Mouse (Mus musculus) frontal cortex, postnatal 25 days (tissue): ENCODE results near the gene Alkbh4.
A peak's percentile ranks its signal among the peaks of the same experiment; 100 is the strongest.
"Not testable (repeated sequence)": the region's sequence is repeated elsewhere in the genome, so short reads cannot be mapped to it uniquely, and the experiment has no call there.

Experiments
- DNase-seq, 2 experiments: peaks; one replicate each; pipeline ENCODE4 v3.0.0; 2022; ENCODE audit warnings: low spot score in 2 of 2

The Alkbh4 gene

GRCm38 (mm10) chr5:136143161-136143755, 7.3 kb downstream of the Alkbh4 start:
- no peak for DNase-seq

- DNase-seq: no peak
Measured at GRCm38 (mm10) chr5:136144606-136145430, 8.9 kb downstream of the Alkbh4 start.

GRCm38 (mm10) chr5:136146936-136147335, 11.0 kb downstream of the Alkbh4 start:
- DNase-seq: no peak

- no peak for DNase-seq
Measured at GRCm38 (mm10) chr5:136147704-136148103, 11.8 kb downstream of the Alkbh4 start.

GRCm38 (mm10) chr5:136149134-136149576, 13.2 kb downstream of the Alkbh4 start:
- DNase-seq: not testable (repeated sequence)

DNA sequence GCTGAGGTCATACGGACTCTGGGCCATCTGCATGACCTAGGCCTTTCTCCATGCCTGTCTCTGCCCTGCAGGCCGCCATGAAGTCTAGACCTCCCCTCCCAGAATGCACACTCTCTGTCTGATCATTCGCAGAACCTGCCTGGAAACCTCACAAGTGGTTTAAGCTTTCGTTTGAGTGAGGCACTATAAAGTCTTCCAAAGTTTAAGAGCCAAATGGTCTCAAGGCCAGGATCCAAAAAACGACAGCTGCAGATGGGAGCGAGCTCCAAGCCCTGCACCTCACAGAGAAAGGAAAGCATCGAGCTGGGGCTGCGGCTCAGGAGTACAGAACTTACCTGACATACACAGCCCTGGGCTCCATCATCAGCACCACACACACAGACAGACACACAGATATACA, 16.4 kb downstream of the Alkbh4 start:
- DNase-seq: no peak

DNA sequence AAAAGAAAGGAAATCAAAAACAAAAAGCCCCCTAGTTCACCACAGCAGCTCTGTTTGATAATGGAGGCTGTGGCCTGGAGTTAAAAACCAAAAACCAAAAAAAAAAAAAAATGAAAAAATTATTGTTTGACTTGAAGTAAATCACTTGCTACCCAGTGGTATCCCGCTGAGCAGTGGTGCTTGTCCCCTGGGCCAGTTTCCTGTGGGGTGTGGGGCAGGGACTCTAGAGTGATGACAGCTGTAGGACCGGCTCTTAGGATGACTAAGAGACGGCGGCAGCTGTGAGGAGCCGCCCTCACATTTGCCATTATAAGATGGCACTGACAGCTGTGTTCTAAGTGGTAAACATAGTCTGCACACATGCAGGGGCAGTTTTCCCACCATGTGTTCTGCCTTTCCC, 19.5 kb downstream of the Alkbh4 start:
- DNase-seq: no peak

DNA sequence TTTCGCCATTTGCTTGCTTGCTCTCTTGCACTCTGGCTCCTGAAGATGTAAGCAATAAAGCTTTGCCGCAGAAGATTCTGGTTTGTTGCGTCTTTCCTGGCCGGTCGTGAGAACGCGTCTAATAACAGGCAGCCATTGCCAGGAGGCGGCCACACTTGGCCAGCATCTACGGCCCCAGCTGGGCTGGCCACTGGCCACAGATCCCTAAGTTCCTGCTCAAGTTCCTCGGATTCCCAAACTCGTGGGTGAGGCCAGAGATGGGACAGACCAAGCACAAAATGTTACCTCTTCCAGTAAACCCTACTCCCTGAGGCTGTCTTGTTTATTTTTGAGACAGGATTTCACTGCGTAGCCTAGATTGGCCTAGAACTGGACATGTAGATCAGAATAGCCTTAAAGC, 24.1 kb downstream of the Alkbh4 start:
- DNase-seq: not testable (repeated sequence)

- DNase-seq: no peak
Measured at GRCm38 (mm10) chr5:136163807-136164474, 28.0 kb downstream of the Alkbh4 start.

GRCm38 (mm10) chr5:136165246-136165645, 29.3 kb downstream of the Alkbh4 start:
- no peak for DNase-seq

- no peak for DNase-seq
Measured at GRCm38 (mm10) chr5:136167296-136167695, 31.4 kb downstream of the Alkbh4 start.

DNA sequence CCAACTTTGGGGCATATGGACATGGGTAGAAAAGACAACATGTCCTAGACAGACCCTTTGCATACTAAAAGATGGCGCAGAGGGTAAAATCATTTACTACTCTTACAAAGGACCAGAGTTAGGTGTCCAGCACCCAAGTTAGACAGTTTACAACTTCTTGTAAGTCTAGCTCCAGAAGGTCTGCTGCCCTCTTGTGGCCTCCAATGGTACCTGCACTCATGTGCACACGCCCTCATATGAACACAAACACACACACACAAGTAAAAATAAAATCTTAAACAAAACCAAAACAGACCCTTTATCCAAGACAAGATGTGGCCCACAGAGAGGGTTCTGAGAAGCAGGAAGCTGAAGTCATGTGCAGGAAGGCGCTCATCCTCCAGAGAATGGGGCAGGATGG, 32.1 kb downstream of the Alkbh4 start:
- no peak for DNase-seq

GRCm38 (mm10) chr5:136169626-136170511, 33.9 kb downstream of the Alkbh4 start:
- peak in 1 of 2 experiments; percentile 38 for DNase-seq

DNA sequence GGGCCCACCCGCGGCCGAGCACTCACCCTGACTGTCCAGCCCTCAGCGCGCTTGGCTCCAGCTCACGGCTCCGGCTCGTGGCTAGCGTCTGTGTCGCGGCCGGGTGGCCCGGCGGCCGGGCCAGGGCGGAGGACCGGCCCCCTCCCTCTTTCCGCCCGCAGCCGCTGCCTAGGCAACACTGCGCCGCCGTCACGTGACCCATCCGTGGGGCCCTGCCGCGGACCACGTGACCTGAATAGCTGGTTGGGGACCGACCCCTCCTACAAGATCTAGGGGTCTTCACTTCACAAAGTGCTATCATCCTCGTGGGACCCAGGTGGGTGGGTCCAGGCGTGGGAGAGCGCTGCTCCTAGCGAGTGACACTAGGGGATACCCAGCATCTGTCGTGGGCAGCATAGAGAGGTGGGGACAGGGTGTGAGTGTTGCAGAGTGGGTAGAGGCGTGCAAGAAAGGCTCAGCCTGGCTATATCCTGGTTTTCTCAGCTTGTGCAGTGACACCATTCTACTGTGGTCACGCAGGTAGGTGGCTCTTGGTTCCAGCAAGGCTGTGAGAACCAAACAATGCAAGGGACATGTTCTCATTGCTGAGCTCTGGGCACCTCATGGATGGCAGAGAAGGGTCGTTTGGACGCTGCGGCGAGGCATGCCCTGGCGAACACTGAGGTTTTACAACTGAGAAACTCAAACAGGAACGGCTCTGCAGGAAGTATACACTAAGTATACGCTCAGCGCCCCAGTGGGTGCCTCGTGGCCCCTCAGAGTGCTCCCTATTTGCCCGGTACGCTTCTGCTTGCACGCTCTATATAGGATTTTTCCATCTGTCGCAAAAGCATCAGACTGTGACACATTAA, 34.8 kb downstream of the Alkbh4 start, which contains the start of gene Orai2:
Gene Orai2 (minus strand): TSS at position 202 of the 851 bp plus-strand sequence.
- peak; percentile 70 to 76 for DNase-seq

DNA sequence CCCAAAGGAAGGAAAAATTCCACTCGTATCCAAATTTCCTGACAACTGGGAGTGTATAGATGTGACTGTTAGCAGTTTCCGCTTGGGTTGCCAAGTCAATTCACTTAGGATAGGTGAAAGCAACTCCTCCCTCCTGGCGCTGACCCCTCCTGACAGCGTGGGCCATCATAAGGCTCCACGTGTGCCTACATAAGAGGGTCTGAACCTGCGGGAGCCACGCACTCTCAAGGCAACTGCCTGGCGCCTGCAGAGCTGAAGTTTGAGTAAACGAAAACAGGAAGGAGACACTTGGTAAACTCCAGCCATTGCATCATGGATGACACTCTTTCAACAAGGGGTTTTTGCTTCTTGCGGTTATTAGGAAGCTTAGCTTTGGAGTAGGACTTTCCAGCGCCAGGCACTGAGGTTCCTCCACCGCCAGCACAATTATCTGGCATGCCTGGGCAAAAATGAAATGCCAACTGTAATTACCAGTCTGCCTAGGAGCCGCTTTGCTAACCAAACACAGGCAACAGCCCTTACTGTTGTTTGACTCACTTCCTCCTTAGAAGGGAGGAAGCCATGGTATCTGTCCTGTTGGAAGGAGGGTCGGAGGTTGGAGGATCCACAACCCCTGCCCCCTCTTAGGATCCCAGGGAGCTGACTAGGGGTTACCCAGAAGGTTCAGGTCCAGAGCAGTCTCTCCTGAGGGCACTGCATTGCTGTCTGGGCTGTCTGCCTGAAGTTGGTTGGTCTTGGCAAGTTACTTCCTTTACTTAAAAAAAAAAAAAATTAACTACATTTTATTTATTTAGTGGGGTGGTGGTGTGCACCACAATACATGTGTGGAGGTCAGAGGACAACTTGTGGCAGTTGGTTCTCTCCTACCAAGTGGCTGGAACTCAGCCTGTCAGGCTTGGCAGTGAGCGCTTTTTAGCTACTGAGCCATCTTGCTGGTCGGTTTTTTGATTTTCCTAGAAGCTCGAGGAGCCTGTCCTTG, 35.7 kb downstream of the Alkbh4 start:
- DNase-seq: no peak

- no peak for DNase-seq
Measured at GRCm38 (mm10) chr5:136172939-136173338, 37.0 kb downstream of the Alkbh4 start.

DNA sequence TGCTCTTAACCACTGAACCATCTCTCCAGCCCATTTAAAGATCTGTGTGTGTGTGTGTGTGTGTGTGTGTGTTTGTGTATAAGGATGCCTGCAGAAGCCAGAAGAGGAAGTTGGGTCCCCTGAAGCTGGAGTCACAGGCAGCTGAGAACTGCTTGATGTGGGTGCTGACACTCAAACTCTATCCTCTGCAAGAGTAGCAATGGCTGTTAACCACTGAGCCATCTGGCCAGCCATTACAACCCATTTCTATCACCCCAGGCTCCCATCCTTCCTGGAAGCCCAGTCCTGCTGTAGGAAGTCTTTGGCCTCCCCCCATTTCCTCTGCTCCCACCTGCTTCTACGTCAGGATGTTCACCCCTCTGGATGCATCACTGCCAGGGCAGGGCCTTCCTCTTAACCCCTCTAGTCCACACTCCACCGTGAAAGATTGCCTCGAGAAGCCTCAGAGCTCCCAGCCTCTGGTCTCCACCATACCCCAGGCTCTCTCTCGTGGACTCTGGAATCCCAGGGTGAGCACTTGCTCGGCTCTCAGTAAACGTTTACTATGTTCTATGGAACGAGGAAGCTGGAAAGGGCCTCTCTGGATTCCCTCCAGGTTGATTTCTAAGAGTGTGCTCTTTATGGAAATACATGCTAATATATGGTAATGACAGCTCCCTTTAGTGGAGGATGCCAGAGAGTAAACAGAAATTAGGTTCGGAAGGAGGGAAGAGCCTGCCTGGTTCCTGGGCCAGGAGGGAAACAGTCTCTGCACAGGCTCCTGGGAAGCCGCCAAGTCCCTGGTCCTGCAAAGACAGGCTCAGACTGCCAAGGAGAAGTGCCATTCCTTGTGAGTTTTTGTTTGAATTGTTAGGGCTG, 37.9 kb downstream of the Alkbh4 start:
- DNase-seq: no peak

DNA sequence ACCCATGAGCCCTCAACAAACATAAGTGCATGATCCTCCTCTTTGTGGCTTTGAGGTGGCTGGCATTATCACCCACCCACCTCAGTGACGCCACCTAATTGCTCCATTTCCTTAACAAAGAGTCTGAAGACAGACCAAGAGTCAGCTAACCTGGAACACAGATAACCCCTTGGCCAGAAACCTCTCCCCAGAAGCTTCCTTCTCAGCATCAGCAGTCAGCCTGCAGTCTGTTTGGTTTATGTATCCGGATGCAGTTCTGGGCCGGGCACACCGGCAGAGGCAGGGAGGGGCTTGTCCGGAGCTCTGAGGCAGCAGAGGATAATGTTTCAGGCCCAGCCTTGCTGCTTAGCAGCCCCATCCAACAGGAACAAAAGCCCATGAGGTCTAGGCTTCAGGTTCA, 43.6 kb downstream of the Alkbh4 start:
- DNase-seq: no peak
